Mouse (Mus musculus) spleen, postnatal 14 days (tissue): ENCODE measurements around the gene Olfr1431.
"Not testable (repeated sequence)": the region's sequence is repeated elsewhere in the genome, so short reads cannot be mapped to it uniquely, and the experiment has no call there.

ENCODE experiments used
- DNase-seq, 2 experiments: peaks; one replicate each; pipeline ENCODE4 v3.0.0; 2021 to 2022; ENCODE audit warnings: low spot score in 2 of 2

The Olfr1431 gene

DNA sequence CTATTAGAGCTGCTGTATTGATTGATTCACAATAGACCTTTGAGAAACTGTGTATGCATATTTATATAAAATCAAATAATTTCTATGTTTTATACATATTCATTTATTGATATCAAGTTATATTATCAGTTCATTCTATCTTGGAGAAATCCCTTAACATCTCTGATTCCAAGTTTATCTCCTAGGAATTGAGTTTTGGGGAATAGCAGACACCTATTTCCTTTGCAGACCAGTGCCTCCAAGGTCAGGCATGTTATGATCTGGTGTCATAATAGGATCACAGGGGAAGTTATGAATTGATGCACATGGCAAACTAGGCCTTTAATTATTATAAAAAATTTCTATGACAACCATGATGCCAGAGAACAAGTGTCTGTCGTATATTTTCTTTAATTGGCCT is at the start of gene Olfr1431:
Olfr1431 (plus strand) TSS at position 301 of the 400 bp plus-strand sequence.
- no peak for DNase-seq

DNA sequence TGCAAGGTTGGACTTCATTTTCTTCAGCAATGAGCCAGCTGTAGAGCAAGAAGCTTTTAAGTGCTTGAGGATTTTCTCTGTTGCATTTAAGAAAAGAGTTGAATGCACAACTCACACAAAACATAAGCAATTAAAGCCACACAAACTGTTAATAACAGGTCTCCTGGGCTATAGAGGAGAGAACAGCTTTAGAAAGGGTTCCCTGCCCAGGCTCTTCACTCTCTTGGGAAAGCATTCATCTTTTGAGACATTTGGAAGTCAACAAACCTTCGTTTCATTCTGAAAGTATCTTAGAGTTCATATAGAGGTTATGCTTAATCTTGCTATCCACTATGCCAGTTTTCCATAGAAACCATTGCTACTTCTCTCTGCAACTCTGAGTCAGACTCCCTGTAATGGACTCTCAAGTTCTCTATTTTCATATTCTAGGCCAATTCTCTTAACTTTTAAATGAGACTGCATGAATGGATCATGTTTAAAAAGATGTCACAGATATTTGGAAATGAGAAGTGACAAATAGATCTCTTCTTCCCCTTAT is 30.3 kb upstream of the Olfr1431 start, which contains the start of gene Olfr1555-ps1:
Olfr1555-ps1 (minus strand) TSS at position 51 of the 538 bp plus-strand sequence.
- DNase-seq, result not testable (repeated sequence)

DNA sequence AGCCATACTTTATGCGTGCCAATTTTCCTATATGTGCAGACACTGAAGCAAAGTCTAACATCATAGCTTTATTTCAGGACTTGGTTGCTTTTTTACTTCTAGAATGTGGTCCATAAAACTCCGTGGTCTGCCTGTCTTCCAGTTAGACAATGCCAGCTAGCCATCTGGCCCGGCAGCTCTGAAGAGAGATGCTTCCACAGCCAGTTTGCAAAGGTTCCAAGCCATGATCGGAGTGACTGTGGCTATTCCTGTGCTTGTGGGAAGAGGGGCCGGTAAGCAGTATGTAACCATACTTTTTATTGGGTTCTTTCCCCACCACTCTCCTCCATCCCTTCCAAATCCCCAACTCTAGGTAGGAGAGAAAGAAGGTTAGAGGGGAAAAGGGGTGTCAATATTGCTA is 25.0 kb upstream of the Olfr1431 start:
- not testable (repeated sequence) for DNase-seq

DNA sequence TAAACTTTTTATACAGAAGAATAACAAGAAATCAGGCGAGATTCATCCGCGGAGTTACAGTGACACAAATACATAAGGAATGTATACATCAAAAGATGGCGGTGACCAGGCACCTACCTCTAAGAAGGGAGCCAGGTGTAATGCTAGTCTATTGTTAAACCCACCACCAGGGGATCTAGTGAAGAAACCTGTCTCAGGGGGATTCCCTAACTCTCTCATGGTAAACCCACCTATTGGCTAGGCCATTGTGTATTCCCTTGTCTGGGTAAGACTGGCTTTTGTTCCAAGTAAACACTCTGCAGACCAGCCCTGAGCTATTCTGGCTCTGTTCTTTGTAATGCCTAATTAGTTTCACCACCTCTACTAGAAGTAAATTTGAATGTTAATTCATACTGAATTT is 1.4 kb upstream of the Olfr1431 start:
- not testable (repeated sequence) for DNase-seq

DNA sequence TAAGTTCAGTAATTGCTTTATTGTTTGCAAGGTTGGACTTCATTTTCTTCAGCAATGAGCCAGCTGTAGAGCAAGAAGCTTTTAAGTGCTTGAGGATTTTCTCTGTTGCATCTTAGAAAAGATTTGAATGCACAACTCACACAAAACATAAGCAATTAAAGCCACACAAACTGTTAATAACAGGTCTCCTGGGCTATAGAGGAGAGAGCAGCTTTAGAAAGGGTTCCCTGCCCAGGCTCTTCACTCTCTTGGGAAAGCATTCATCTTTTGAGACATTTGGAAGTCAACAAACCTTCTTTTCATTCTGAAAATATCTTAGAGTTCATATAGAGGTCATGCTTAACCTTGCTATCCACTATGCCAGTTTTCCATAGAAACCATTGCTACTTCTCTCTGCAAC is 32.1 kb downstream of the Olfr1431 start, which contains the start of gene Olfr1432:
Olfr1432 (minus strand) TSS at position 101 of the 400 bp plus-strand sequence.
- DNase-seq, result not testable (repeated sequence)

DNA sequence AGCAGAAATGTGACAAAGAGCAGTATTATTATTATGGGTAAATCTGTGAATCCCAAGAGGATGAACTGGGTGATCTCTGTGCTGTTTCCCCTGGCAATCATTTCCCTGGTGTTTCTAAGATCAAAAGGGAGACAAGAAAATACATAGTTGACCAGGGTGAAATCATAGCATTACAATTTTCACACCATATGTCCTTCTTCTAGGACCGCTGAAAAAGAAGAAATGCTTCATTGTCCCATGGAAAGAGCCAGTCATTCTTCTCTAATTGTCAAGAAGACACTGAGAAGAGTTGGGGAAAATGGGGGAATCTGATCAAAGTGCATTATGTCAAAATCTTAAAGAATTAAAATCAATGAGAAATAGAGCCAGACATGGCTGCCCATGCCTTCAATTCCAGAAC is 41.1 kb downstream of the Olfr1431 start, which contains the start of gene Olfr262:
Olfr262 (minus strand) TSS at position 101 of the 400 bp plus-strand sequence.
- no peak for DNase-seq

DNA sequence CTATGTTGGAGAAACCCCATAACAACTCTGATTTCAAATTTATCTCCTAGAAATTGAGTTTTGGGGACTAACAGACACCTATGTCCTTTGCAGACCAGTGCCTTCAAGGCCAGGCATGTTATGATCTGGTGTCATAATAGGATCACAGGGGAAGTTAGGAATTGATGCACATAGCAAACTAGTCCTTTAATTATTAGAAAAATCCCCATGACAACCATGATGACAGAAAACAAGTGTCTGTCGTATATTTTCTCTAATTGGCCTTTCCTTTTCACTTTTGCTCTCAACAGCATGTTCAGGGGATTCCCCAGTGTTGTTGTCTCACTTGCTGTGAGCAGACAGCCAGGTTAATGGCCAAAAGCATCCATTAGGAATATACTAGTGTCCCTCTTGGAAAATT is 60.3 kb downstream of the Olfr1431 start, which contains the start of gene Olfr235:
Olfr235 (plus strand) TSS at position 301 of the 400 bp plus-strand sequence.
- DNase-seq, result no peak
